Mouse (Mus musculus) induced T-regulatory cell, adult 2 months (primary cell): Measurements from ENCODE around the gene Ptn.

Experiments used
- DNase-seq: peaks from one replicate; pipeline ENCODE4 v3.0.0-alpha.2; 2012; ENCODE audit warnings: low read depth

The Ptn gene

DNA sequence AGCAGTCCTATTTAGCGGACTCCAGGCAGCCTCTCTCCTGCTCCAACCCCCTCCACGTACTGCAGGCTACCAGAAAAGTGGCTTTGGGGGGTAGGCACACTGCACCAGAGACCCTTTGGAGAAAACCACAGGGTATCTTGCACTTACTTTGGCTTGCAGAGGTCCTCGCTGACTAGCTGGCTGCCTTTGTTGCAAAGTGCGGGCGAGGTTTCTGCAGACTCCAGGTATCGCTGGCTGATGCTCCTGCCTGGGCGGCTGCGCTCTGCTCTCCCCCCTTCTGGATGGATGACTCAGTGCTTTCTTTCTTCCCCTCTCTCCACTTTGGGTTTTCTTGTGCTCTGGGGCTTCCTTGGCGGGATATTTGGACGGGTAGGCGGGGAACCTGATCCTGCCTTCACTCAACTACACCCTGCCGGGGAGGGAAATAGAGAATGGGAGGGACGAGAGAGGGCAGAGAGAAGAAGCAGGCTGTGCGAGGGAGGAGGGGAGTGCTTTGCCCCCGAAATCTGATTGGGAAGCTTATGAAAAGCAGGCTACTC is at the start of gene Ptn:
Ptn (minus strand) TSS at position 474 of the 539 bp plus-strand sequence.
- no peak for DNase-seq

DNA sequence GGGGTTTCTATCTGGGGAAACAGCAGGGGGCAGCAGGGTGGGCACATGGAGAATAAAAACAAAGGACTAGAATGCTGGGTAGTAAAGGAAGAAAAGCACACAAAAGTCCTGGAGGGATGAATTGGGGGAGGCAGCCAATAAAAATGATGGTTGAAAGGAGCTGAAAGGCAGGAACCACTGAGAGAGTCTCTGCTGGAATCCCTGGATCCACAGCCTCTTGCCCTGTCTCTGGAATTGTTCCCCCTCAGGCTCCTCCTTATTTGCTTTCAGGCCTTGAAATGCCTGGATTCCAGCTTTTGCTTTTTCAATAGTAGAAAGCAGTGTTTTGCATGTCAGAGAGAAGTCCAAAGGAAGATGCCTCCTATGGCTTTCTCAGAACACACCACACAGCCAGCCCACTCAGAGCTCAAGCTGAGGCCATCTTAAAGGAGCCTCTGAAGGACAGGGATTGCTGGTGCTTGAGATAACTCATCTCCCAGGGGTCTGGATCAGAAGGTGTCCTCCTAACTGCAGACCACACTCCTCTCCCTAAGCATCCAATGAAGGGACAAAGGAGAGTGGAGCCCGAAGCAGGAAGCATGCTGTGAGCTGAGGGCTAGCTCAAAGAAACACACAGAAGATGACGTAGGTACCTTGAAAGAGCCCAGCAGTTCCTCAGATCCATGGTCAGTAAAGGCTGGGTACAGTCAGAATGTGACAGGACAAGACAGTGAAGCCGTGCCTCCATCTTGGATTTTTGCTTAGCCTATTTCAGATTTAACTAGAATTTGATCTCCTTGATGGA is 48.4 kb upstream of the Ptn start:
- DNase-seq = no peak

DNA sequence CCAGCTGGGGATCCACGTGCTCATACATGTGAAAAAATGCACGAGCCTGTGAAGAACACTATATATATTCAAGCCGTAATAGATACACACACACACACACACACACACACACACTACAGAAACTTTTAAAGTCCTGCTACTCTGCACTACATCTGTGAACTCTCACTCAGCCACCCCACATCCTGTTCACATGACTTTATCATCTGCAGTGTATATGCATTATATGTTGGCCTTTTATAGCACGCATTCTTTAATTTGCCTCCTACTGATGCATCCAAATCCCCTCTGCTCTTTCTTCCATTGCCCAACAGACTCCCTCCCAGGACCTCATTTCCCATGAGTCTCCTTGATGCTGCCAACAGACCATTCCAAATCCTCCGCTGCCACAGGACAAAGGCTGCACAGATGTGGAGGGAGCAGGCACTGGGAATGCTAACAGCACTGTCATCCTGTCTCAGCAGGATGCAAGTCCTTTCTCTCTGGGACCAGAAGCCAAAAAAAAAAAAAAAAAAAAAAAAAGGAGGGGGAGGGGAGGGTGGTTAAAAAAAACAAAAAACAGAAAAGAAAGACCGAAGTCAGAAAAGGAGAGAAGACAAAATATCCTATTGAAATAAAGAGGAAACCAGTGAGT is 47.7 kb upstream of the Ptn start:
- no peak for DNase-seq

DNA sequence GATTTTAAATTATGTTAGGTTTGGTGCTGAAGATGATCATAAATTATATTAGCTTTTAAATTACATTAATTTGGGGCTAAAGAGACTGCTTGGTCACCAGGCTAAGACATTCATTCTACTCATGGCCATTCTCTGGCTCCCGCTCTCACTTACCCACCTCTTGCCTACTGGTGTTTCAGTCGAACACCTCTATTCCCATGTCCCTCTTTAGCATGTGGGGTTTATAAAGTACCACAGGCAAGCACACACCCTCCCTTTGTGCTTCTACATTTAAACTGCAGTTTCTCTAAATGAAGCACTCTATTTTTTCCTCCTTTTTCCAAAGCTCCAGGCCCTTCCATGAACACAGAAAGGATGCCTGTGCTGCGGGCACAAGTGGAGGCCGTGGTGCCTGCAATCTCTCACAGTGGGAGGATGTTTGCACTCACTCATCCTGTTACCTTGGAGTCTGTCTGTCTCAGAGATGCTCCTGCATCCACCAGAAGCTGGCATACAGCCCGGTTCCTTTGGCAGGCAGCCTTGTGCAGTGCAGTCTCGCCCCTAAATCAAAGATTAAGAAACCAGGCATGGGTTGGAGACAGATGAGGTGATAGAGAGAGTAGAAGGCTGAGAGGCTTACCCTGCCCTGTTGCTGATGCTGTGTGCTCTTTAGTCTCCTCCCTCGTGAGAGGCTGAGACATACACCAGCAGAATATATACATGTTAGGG is 40.6 kb upstream of the Ptn start:
- no peak for DNase-seq

DNA sequence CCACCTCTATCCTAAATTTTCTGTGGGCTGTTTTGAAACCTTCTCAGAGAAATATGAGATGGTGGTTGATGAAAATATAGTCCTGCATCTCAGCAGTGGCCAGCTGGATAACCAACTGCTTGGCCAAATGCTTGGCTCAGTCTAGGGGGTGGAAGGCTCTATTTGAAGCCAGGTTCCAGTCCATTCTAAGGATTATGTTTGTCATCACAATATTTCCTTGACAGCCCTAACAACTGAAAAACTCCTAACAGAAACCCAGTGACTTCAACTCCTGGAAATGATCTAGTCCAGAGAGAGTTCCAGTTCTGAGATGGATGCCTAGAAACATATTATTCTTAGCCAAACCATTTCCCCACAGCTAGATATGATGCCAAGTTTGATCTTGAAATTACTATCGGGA is 35.3 kb upstream of the Ptn start:
- DNase-seq = no peak

DNA sequence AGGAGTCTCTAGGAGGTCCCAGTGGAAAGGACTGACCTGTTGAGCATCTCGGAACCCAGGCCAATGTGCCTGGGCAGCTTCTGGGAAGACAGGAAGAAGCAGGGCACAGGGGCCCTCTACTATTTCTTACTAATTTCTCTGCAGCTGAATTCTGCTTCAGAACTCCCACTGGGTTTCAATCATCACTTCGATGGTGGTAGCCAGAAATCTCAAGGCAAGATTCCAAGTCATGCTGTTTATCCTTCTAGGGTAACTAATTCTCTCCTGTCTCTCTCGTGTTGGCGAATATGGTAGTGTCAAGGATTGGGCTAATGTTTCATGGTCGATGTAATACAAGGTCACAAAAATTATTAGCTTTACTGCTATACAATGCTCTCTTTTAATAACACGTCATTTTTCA is 34.2 kb upstream of the Ptn start:
- no peak for DNase-seq

DNA sequence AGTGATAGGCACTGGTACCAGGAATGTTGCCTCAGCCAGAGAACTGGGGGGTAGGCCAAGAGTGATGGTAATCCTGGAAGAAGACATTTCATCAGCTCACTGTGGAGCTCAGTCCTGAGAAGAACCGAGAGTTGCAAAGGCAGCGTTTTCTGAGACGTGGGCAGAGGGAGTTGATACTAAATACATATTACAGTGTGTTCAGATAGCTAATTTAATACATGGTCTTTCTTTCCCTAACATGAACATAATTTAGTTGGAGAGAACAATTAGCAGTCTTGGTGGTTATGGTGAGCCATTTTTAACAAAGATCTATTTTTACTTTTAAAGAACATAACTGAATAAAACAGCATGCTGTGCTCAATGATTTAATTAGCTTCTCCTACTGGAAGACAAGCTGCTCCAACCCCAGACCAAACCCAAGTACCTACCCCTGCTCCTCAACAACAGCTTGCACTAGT is 33.0 kb upstream of the Ptn start:
- DNase-seq = no peak

DNA sequence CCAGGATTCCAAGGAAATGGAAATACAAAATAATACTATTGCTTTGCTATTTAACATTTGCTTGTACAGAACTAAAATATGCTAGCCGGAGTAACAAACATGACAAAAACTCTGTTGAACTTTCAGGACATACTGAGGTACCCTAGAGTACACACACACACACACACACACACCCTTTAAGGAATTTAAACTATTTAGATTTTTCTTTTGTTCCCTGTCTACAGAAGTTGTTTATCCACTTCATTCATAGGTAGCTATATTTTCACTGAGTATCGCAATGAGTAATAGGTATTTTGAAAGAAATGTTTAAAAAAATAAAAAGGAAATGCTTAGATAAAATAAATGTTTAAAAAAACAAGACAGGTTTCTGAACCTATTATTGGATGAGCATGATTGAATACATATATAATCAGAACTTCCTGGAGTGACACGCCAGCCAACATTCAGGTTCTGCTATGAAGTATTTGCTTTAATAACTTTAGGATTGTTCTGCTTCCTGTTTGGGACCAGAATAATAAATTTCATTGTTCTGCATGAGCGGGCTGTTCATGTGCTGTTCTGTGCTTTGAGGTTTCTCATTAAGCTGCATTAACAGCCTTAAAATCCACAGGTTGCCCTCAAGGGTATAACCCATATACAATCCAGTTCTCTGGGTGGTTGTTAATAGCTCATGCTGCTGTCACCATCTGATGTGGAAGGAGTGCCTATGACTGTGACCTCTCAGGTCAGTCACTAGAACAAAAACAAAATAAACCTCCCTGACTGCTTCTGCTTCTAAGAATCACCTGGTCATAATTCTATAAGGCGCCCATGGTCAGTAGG is 32.3 kb upstream of the Ptn start:
- DNase-seq = no peak

DNA sequence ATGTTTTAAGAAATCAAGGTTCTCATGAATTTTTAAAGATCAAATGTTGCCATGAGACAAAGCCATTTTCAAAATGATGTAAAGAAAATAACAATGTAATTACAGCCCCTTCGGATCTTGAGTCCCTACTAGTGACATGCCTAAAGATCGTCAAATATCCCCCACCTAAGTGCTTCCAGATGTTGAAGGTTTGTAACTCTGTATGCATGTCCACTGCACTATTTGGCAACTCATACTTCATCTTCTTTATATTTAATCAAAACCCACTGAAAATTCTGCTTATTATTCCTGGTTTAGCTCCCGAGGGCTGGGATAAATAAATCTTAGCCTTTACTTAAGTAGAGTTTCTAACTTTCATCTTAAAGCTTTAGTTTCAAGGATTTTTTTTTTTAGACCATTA is 31.7 kb upstream of the Ptn start:
- DNase-seq = no peak

DNA sequence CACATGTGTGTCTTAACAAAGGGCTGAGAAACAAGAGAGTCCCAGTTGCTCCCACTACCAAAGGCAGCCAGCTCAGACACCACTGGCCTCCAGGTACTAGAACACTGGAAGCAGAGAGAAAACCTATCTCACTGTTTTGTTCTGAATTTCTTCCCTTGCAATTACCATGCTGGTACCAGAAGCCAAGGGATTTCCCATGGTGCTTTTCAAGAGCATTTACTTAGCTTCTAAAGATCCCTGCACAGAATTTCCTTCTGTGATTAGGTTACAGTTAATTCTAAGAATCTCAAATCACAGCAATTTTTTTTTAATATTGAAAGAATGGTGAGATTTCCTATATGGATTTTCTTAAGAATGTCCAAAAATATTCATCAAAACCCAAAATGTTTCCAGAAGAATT is 31.2 kb upstream of the Ptn start:
- no peak for DNase-seq

DNA sequence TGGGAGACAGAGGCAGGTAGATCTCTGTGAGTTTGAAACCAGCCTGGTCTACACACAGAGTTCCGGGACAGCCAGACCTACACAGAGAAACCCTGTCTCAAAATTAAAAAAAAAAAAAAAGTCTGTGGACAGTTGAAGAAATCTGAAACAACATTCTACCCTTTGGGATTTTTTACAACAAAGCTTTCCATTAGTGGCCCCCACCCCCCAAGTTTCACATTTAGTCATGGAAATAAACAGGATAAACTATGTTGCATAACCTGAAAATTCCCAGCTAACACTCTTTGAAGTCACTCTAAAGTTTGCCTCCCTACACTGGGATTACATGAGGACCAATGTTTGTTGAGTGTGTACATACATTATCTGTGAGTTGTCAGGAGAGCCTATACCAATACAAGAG is 28.7 kb upstream of the Ptn start:
- no peak for DNase-seq

DNA sequence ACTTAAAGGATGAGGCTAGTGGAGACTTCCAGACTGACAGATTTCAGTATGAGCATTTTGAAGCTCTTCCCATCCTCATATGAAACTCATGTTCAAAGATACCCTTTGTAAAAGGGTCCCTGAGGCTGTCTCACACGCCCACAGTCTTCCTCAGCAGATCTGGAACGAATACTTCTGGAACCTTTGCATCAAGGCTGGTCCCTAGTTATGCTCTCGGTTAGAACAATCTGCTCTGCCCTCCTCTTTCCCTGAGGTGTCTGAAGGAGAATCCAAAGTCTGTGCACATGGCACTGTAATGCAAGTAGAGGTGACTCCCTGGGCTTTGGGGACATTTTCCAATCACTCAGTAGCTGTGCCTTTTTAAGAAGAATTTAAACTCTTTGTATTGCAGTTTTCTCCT is 25.3 kb upstream of the Ptn start:
- DNase-seq = no peak

DNA sequence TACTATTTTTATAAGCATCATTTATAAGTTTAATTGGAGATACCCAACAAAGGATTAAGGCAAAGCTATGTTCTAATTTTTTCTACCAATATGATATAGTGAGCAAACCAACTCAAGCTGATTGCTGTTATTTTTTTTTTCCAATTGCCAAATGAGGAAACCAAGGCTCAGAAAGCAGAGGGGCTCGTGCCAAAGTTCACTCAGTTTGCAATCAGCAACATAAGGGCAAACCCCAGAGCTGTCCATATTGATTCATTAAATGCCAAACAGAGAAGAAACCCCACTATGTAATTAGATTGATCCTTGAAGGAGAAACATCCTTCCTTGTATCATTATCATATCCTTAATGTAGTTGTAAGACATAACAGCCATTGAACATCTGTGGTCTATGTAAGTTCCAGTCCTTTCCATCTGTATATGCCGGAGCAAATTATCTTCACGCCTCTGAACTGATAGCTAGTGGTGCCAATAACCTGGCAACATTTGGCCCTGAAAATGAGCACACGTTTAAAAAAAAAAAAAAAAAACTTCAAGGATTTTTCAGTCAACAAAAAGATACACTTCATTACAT is 24.8 kb upstream of the Ptn start:
- DNase-seq = no peak

DNA sequence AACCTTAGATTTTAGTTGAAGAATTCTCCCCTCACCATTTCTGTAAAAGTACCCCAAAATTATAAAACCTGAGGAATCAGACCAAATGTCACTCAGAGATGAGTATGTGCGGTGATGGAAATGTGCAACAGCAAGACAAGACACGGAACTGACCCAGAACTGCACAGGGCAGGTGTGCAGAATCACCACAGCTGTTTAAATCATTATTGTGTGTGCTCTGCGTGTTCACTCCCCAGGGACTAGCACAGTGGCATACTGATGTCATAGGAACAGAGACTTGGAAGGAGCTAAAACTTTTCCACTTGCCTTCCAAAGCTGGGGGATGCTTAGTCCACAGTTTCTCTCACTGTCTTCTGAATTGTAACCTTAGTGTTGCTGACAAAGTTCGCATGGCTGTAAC is 22.7 kb upstream of the Ptn start:
- DNase-seq = no peak

DNA sequence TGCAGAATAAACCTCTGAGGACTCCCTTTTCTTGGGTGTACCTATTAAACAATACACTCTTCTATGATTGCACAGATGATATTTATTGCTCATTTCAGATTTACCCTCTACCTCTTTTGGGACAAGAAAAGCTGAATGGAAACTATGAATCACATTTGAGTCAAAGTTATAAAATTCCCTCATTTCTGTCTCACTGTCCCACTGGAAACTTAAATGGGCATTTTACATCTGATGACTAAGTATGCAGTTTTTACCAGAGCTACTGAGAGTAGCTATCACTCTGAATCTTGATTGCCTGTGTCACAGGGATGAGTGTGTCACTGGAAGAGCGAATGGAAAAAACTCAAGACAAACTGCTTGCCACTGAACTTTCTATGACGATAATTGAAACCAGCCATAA is 22.2 kb upstream of the Ptn start:
- no peak for DNase-seq

DNA sequence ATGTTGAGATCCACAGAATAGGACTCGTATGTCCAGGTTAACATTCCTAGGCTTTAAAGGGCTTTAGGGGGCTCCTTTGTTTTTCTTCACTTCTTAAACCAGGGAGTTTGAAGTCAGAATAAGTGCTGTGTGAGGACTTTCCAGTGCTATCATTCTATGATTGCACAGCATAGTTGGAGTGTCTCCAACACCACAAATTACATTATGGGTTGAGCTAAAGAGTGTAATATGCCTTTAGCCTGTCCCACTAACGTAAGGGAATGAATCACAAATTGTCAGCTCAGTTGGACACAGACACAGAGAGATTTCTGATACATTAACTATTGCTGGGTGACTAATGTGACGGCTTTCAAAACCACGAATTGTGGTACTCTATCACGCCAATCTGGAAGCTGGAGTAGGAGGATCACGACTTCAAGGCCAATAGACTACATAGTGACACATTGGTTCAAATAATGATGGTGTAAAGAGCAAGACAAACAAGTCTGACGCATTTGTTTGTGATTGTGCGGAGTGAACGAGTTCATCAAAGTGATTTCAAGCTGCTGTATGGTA is 20.4 kb upstream of the Ptn start:
- DNase-seq = no peak

DNA sequence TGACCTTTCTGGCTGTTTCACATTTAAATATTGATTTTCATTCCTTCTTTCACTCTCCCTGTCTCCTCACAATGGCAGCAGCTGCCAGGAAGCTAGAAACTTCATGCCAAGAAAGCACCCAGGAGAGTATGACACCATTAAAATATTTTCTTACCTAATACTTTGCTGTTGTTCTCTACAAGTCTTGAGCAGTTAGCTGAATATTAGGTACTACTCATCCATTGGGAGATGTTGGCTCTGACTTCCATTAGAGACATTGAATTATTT is 9.7 kb upstream of the Ptn start:
- no peak for DNase-seq

DNA sequence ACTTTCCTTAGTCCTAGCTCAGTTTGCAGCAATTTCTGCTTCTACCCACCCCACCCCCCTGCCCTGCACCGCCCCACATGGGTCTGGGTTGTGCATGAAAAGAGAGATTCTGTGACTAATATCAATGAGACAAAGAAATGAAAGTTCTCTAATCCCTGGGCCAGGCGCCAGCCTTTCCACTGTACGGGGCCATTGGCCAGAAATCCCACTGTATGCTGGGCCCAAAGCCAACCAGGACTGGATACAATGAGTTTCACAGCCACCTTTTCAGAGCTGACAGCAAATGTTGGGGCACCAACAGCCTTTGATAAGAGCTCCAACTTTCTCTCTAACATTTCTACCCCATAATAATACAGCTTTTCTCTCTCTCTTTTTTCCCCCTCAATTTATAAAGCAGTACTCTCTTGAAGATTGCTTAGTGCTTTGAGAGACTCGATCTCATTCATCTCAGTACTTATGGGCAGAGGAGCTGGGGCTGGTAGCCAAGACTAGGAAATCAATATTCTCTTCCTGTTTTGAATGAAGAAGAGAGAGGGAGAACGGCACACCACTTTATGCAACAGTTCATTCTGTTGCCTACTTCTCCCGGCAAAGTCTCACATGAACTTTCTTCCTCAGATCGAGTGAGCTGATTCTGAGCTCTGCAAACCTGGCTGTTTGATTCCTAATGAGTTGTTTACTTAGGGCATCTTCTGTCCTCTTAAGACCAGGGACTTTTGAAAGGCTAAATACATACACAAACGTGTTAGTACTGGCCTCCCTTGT is 9.2 kb upstream of the Ptn start:
- no peak for DNase-seq

DNA sequence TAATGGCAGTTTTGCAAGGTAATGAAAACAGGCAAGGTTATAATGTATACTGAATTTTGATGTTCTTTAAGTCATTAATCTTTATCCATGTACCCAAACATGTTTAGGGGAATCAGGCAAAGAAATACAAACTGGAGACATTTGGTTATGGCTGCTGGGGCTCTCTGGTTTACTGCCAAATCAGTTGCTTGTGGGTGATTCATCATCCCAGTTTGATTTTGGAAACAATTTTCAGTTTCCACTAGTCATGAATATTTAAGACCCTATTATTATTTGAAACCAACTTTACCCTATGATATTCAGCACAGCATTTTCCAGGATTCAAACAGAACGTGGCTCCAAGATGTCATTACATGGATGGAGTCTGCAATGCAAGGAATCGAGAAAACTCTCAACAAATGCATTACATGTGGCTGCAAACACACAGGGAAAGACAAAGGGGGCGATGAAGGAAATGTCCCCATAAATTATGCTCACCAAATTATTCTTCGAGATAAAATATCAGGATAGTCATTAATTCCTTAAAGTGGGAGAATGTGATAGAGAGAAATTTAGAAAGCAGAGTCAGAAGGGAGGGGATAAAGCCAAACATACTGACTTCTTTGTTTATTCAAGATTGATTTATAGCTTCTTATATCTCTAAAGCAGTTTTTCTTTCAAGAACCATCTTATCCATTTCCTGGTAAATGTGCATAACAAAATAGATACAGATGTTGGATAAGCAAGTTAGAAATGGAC is 8.4 kb upstream of the Ptn start:
- DNase-seq = no peak

DNA sequence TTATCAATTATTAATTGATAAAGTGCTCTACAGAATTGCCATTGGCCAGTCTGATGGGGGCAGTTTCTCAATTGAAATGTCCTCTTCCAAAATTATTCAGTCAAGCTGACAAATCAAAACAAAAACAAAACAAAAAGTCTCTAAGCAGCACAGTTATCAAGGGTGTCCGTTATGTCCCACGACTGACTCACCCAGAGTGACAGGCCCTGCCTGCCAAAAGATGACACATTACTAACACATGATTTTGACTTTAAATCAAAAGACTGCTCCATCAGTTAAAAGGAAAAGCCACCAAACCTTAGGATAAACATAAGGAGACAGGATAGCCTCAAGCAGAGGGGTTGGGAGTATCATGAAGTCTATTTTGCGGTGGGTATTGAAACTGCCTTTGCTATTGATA is 6.6 kb upstream of the Ptn start:
- DNase-seq = no peak
